Mouse (Mus musculus): ENCODE results near the gene Tmem88.

Gene Tmem88

DNA sequence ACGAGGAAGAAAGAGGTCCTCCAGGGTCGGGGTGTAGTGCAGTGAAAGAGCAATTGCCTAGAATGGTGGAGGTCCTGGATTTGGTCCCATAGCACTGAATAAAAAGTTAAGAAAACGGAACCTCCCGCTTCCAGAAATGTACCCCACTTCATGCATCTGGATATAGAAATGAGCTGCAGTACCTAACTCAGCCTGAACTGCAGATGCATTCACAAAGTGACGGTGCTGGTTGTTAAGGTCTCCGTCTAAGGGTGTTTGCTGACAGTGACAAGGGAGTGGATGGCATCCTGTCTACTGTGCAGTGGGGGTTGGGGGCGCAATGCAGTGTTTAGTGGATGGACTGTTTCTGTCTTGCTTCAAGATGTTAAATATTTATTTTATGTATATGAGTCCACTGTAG, 11.3 kb downstream of the Tmem88 start:
- no peak for DNase-seq (ENCODE audit: extremely low read depth, insufficient read length, low spot score)

DNA sequence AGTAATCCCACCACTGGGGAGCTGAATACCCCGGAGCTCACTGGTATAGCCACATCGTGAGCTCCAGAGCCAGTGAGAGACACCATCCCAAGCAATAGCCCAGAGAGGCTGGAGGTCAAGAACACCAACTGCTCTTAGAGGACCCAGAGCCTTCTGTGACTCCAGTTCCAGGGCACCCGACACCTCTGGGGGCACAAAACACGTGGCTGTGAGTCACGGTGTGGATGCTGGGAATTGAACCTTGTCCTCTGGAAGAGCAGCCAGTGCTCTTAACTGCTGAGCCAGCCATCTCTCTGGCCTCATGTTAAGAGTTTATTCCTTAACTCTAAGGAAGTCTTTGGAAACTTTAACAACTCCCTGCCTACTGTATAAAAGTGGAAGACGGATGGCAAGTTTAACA, 13.1 kb downstream of the Tmem88 start:
- DNase-seq (ENCODE audit: extremely low read depth, insufficient read length, low spot score) = no peak

DNA sequence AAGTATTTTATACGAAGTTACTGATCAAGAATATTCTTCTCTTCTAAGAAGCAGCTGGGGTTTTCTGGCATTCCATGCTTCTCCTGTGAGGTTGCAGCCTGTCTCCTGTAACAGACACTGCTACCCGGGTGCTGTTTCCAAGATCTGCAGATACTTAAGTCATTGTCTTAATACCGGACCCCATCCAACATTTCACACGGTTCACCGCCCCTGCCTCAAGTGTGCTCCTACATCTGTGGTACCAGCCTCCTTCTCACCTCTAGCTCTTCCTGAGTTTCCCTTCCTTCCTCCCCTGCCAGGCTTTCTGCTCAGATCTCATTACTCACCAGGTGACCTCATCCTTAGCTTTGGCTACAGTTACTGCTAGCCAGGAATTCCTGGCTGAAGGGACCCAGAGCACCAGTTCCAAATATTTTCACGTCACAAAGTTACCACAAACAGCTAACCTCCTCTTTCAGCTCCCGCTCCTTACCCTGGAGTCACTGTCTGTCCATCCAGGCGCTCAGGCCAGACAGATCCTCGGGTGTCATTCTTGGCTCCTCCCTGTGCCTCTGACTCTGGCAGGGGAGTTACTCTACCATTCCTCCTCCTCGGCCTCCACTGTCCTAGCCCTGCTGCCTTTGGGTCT, 15.4 kb downstream of the Tmem88 start:
- DNase-seq (ENCODE audit: extremely low read depth, insufficient read length, low spot score) = peak; percentile 77

DNA sequence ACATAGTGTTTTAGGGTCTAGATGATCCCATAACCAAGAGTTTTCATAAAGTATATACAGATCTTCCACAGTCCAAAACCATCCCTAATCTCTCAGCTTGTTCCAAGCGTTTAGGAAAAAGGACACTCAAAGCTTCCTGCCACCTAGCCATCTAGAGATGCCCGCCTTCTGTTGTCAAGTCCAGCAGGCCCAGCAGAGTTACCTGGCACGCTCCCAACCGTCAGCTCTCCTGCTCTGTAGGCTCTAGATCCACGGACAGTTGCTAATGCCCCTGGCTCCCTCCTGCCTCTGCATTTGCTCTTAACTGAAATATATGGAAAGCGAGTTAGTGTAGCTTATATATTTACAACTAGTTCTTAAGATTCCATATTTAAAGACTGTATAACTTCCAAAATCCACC, 16.7 kb downstream of the Tmem88 start:
- DNase-seq (ENCODE audit: extremely low read depth, insufficient read length, low spot score) = no peak

DNA sequence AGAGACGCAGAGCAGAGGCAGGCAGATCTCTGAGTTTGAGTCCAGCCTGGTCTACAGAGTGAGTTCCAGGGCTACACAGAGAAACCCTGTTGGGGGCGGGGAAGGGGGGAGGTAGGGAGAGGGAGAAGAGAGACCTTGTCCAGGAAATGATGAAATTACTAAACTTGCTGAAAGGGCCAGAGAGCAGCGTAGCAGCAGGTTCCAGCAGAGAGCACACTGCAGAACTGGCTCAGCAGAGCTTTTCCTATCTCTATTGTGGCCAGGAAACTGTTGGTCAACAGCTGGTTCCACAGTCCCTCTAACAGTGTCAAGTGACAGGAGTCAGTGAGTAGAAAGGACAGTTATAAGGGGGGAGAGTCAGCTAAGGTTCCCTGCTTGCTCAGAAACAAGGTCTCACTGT, 18.4 kb downstream of the Tmem88 start:
- no peak for DNase-seq (ENCODE audit: extremely low read depth, insufficient read length, low spot score)

DNA sequence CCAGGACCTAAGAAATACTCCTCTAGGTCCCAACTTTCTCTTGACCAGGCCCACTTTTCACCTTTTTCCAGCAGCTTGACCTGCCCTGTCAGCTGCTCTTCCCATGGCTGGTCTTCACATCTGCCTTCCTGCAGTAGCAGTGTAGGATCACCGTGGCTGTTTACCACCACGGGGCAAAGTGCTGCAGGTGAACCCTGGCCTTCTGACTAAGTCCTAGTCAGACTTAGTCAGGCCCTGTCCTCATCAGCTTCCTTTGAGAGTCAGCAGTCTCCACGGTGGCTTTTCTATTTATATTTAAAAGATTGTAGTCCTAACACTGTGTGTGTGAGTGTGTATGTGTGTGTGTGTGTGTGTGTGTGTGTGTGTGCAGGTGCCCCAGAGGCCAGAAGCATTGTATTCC, 20.3 kb downstream of the Tmem88 start:
- DNase-seq (ENCODE audit: extremely low read depth, insufficient read length, low spot score) = no peak

DNA sequence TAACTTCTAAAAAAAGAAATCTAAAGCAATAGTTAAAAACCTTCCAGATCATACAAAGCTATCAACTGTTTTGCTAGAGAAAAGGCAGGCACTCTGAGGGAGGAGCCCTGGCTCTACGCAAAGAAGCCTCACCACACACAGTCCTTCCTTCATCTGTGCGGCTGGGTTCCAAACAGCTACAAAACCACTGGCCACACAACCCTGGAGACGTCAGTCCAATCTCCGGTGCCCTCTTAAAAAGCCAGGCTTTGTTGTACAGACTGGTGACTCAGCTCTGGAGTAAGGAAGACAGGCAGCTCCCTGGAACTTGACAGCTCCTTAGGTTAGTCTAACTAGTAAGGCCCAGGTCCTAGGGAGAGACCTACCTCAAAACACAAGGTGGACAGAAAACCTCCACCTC, 22.4 kb downstream of the Tmem88 start:
- peak; percentile 71 for DNase-seq (ENCODE audit: extremely low read depth, insufficient read length, low spot score)

DNA sequence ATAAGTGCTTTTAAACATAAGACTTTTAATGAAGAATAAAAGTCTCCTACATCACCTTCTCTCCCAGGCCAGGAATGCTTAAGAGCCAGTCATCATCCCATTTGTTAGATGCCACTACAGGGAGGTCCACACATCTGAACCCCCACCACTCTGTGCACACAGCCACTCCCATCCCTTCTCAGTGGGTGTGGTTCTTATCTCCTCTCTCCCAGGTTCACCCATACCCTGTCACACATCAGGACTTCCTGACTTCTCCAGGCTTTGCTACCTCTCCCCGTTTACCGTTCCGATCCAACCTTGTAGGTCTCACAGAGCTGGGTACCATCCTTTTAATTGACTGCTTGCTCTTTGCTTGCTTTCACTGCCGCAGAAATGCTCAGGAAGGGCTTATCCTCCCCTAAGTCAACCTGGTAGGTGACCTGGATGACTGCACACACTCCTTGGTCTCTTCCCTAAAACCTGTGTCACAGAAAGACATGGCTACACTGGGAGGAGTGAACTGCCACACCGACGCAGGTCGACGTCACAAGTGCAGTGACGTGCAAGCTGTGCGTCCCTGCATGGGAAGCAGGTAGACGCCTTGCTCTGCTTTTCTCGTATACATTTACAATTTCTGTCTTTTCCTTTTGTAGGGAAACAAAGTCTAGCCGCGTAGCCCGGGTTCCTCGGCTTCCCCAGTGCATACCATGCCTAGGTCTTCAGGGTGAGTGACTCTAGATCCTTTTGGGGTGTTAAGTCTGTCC, 24.6 kb downstream of the Tmem88 start:
- no peak for DNase-seq (ENCODE audit: extremely low read depth, insufficient read length, low spot score)

DNA sequence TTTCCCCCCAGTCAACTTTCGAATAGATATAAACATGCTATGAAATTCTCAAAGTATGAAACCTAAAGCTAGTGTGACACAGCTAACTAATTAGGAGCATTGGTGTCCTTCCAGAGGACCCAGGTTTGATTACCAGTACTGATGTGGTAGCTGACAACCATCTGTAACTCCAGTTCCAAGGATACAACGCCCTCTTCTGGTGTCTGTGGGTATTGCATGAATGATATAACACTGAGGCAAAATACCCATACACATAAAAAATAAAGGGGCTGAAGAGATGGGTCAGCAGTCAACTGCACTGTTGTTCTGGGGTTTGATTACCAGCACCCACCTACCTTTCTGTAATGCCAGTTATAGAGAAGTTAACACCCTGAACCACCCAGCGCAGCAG, 25.3 kb downstream of the Tmem88 start:
- no peak for DNase-seq (ENCODE audit: extremely low read depth, insufficient read length, low spot score)

DNA sequence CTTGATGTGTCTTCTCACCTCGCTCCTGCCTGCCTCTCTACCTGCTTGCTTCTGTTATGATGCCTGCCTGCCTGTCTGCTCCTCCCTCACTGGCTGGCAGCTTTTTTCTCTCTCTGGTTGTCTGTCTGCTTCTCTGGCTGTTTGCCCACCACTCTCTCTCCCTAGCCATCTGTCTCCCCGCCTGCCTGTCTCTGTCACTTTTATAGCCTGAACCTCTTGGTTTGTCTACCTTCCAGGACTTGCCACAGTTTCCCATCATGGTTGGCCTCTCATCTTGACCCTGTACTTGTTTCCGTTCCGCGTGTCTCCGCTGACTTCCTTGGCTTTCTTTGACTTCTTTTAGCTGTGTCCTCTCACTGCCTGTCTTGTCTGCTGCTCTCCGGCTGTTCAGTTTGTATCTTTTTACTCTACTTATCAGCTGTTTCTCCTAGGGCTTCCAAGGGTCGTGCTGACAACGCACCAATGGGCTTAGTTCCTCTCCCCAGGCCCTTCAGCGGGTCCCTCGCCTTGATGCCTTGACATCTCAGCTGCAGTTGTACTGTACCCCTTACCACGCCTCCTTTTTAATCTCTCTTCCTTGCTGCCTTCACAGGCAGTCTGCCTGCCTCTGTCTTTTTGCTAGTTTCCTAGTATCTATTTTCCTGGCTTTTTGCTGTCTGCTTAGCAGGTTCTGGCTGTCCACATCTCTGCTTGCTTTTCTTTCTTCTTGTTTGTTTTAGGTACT, 25.8 kb downstream of the Tmem88 start:
- no peak for DNase-seq (ENCODE audit: extremely low read depth, insufficient read length, low spot score)

DNA sequence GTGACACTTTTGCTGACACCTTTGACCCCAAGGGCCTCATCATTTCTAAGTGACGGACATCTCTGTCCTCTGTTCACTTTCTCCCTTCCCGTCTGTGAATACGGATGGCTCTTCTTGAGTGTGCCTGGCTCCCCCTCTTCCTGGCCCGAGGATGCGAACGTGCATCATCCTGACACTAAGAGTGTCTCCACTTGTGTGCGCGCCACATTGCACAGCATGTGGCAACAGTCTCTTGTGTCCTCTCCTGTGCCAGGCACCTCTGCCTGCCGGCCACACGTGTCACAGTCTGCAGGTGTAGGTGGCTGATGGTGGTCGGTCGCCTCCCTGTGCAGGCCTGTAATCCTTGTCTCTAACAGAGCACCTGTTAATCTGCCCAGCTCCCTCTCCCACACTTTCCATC, 26.4 kb downstream of the Tmem88 start:
- no peak for DNase-seq (ENCODE audit: extremely low read depth, insufficient read length, low spot score)

DNA sequence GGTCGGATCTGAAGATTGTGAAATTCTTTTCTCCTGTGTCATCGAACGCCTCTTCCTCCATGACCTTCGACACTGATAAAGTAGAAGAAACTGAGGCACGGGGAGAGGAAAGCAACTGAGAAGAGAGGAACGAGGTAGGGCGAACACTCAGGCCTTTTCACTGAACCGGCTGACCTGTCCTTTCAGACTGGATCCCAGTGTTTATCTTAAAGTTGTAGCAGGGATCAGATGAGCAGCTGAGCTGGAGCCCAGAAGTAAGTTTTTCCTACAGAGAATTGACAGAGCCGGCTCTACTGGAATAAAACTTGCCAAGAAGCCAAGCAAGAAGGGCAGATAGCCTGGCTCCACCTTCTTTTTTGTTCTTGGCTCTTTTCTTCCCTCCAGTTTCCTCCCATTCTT, 27.2 kb downstream of the Tmem88 start:
- DNase-seq (ENCODE audit: extremely low read depth, insufficient read length, low spot score) = no peak

DNA sequence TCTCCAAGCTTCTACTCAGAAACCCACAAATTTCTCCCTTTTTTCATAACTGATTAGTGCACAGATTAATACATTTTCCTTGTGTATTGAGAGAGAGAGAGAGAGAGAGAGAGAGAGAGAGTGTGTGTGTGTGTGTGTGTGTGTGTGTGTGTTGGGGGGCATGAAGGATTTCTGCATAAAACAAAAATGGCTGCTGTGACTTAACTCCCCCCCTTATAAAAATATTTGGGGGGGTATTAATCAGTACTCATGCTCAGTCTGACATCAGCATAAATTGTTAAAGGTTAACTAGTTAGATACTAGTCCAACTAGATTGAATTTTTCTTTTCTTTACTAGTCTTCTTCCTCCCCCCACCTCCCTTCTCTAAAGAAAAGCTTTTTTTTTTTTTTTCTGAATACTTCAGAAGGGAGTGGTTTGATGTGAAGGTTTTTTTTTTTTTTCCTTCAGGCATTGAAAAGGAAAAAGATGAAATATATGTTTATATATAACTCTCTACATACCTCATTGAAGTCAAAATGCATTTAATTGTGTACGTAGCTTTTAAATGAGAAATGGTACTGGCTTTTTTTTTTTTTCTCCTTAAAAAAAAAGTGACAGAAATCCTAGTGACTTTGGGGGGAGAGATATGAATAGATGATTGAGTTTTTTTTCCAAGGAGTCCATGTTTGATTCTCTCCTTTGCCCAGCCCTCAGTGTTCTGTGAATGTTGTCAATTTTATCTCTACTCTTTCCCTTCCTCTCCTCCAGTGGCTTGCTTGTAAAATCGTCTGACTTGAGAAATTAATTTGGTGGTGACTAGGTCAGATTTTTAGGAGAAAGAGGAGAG, 27.8 kb downstream of the Tmem88 start:
- no peak for DNase-seq (ENCODE audit: extremely low read depth, insufficient read length, low spot score)

DNA sequence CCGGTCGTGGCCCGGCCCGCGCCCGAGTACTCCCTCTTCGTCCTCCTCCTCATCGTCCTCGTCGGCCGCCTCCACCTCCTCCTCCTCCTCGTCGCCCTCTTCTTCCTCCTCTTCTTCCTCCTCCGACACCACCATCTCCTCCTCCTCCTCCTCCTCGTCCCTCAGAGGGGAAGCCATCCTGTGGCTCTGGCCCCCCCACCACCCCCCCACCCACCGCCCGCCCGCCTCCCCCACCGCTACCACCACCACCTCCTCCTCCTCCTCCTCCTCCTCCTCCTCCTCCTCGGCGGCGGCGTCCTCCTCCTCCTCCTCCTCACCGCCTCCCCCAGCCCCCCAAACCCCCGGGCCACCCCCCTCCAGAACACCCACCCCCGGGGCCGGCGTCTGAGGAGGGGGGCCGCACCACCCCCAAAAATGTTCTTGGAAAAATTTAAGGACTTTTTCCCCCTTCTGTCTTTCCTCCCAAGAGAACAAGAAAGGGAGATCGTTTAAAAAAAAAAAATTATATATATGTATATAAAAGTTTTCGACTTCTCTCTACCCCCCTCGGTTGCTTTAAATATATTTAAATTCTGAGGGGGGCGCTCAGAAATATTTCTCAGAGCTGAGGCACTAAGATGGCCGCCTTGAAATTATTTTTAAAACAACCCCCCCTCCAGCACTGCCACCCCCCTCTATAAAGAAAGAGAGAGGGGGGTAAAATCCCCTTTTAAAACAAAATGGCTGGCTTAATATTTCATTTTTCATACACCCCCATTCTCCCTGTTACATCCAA, 28.6 kb downstream of the Tmem88 start, which contains the start of gene Chd3:
Gene Chd3, minus strand, starts transcription at position 192 of the 775 bp plus-strand sequence.
- no peak for DNase-seq (ENCODE audit: extremely low read depth, insufficient read length, low spot score)

DNA sequence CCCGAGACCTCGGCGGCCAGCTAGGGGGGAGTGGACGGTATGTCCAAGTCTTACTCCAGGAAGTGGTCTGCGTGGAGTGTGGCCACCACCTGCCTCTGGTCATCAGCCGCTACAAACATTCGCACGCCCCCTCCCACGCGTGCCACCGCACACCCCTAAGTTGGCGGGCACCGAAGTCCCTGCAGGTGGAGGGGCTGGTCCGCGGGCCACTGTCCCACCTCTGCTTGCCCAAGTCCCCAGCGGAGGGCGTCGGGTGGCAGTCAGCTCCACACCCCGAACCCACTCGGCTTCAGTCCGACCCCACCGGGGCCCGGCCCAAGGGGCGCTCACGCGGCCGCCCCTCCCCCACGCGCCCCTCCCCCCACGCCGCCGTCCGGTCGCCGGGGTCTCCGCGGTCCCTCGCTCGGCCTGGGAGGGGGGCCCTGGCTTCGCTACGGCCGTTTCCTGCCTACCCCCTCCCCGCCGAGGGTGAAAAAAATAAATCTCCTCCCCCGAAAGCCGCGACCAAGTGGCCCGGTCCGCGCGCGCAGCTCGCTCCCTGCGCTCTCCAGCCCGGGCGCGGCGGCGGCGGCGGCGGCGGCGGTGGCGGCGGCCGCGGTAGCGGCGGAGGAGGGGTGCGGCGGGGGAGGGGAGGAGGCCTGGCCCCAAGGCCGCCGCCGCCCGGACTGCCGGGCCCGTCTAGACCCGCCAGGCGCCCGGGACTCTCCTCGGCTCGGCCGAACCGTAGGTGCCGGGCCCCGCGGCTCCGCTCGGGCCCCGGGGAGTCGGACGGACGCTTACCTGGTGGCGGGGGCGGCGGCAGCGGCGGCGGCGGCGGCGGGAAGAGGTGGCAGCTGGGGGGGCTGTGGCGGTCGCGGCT, 29.4 kb downstream of the Tmem88 start:
- peak; percentile 65 for DNase-seq (ENCODE audit: extremely low read depth, insufficient read length, low spot score)

DNA sequence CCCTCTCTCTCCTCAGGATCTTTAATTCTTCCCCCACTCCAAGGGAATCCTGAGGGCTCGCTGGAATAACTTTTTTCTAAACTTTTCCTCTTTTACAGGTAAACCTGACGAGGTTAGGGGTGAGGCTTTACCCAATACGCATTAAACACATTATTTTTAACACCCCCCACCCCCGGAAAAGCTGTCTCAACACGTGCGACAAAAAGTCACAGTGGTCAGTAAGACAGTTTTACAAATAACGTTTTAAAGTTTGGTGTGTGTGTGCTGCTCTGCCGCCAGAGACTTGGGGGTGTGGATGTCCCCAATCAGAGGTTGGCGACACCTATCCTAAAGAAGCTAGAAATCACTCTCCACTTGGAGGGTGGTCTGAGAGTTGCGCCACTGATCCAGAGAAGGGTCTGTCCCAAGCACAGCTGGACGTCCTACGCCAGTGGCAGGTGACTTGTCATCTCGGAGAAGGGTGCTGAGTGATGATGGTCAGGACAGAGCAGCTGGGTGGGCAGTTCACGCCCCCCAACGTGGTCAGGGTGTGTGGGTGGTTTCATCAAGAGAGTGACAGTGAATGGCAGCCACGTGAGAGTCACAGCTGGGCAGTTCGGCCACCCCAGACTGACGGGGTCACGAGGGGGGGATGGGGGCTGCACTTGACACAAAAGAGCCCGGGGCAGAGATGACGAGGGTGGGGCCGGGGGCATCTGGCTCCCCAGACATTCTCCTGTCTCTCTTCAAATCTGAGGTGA, 30.2 kb downstream of the Tmem88 start:
- DNase-seq (ENCODE audit: extremely low read depth, insufficient read length, low spot score) = peak; percentile 65

DNA sequence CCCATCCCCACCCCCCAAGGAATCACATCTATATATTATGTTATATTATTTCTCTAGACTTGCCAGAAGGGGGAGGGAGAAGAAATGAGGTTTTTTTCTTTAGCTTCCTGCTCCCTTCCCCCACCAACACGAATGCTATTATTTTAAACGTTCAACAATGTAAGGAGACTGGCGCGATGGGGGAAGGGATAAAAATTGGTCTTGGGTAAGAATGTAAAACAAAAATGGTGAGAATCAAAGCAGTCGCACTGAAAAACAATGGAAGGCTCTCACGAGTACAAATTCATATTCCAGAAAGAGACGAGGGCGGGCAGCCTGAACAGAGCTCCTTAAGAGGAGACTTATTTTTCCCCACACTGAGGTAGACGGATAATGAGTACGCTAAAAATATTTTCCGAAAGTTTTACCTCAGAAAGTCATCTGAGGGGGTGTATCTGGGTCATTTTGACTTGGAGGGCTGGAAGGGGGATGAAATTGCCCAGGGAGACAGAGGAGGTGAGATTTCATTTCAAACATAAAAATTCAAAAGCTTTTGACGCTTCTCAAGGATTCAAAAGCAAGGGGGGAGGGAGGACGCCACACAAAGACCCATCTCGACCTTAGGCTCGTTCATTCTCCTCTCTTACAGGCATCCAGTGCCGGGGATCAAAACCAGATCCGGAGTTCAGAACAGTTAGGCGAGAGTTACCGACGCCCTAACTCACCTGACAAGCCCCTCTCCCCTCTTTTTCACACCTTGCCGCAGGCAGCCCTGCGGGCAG, 31.0 kb downstream of the Tmem88 start:
- no peak for DNase-seq (ENCODE audit: extremely low read depth, insufficient read length, low spot score)
